Mouse (Mus musculus) heart, embryonic 15.5 days (tissue): ENCODE data around the gene Ercc2. TPM values are rescaled to one million over a fixed set of nuclear protein-coding genes. Genes with fewer than 3 reads are reported as not detected.
A peak's percentile ranks its signal among the peaks of the same experiment; 100 is the strongest.

Source experiments
- ATAC-seq: fragments of 200-750 bp; cut with Nextera tagmentation; replicated peaks from 2 replicates; pipeline ENCODE4 v1.8.0; 2017; ENCODE audit warnings: low read depth, moderate TSS enrichment; ENCODE audit not compliant: insufficient number of reproducible peaks, insufficient read depth, low FRiP score
- H3K27ac ChIP-seq: fragments of 300-500 bp; sonication (generic); 2 replicates; pipeline ENCODE4 v1.5.1; 2015; ENCODE audit warnings: mild to moderate bottlenecking, inconsistent platforms
- H3K27me3 ChIP-seq: fragments of 300-500 bp; sonication (generic); 2 replicates; pipeline ENCODE4 v1.6.1; 2015; ENCODE audit warnings: inconsistent platforms
- H3K36me3 ChIP-seq: fragments of 300-500 bp; sonication (generic); 2 replicates; pipeline ENCODE4 v1.6.1; 2015; ENCODE audit warnings: mild to moderate bottlenecking, inconsistent platforms
- H3K4me1 ChIP-seq: fragments of 300-500 bp; sonication (generic); replicated peaks from 2 replicates; pipeline ENCODE4 v1.6.1; 2015; ENCODE audit warnings: inconsistent platforms
- H3K4me2 ChIP-seq: fragments of 300-500 bp; sonication (generic); 2 replicates; pipeline ENCODE4 v1.6.1; 2015; ENCODE audit warnings: inconsistent platforms, mild to moderate bottlenecking, moderate library complexity
- H3K4me3 ChIP-seq: fragments of 300-500 bp; sonication (generic); 2 replicates; pipeline ENCODE4 v1.5.1; 2015; ENCODE audit warnings: mild to moderate bottlenecking, inconsistent platforms
- H3K9ac ChIP-seq: fragments of 300-500 bp; sonication (generic); 2 replicates; pipeline ENCODE4 v1.6.1; 2015; ENCODE audit warnings: mild to moderate bottlenecking, inconsistent platforms
- H3K9me3 ChIP-seq: fragments of 300-500 bp; sonication (generic); replicated peaks from 2 replicates; pipeline ENCODE4 v1.6.1; 2016; ENCODE audit warnings: inconsistent platforms
- WGBS: fragments of 180-500 bp; shearing (Covaris S2); methylation state at CpG from one replicate; pipeline ENCODE4 v1.1.7; 2015; ENCODE audit warnings: mixed read lengths; 5-methylcytosine and 5-hydroxymethylcytosine counted together
- polyA plus RNA-seq: library from polyadenylated mRNA; unstranded; fragments of >200 nt; fragmentation: Nextera tagmentation; extraction: Ambion mirVana; gene quantifications from 2 replicates; pipeline ENCODE4 v1.2.1, GENCODE M21; 2015

The Ercc2 gene
- polyA plus RNA-seq, 1 experiment from 2014 or later: 8.9 TPM

- under 1% methylated on average over 27 of the region's 27 CpGs for WGBS
- ATAC-seq: peak; percentile 76
- H3K27ac ChIP-seq: peak overlapping the region; percentile 96
These were observed 20.9 kb upstream of the Ercc2 start for GRCm38 (mm10) chr7:19360944-19361343.

GRCm38 (mm10) chr7:19361720-19362119, 20.1 kb upstream of the Ercc2 start:
- Histone ChIP-seq H3K4me3 (peak overlapping the region; percentile 86), H3K27ac (peak overlapping the region; percentile 96), H3K9me3 (no peaks in the 10 kb centered on the region), H3K36me3 (peaks cover 9% of the 10 kb centered on the region; the same call in 1 of the 2 replicates), H3K27me3 (no peaks in the 10 kb centered on the region), H3K9ac (peak overlapping the region; percentile 81), H3K4me1 (peaks cover 49% of the 10 kb centered on the region), H3K4me2 (peak overlapping the region; percentile 99)
- WGBS: 5% methylated on average over 16 of the region's 16 CpGs
- peak; percentile 4; the same call in 1 of the 2 replicates for ATAC-seq

More at GRCm38 (mm10) chr7:19360944-19361343, 20.9 kb upstream of the Ercc2 start:
- peak overlapping the region; percentile 86 for H3K4me3 ChIP-seq
- peak overlapping the region; percentile 81 for H3K9ac ChIP-seq
- H3K36me3 ChIP-seq: peaks cover 9% of the 10 kb centered on the region; the same call in 1 of the 2 replicates
- H3K4me1 ChIP-seq: peaks cover 49% of the 10 kb centered on the region
- H3K27me3 ChIP-seq: no peaks in the 10 kb centered on the region
- no peaks in the 10 kb centered on the region for H3K9me3 ChIP-seq
- peak overlapping the region; percentile 99 for H3K4me2 ChIP-seq

GRCm38 (mm10) chr7:19362276-19362675, 19.5 kb upstream of the Ercc2 start:
- Histone ChIP-seq H3K9ac (peak overlapping the region; percentile 81), H3K4me3 (peak overlapping the region; percentile 86), H3K36me3 (peaks cover 4% of the 10 kb centered on the region; the same call in 1 of the 2 replicates), H3K27me3 (no peaks in the 10 kb centered on the region), H3K4me1 (peaks cover 49% of the 10 kb centered on the region), H3K9me3 (no peaks in the 10 kb centered on the region), H3K4me2 (peak overlapping the region; percentile 99), H3K27ac (peak overlapping the region; percentile 96)
- peak; percentile 54 for ATAC-seq
- WGBS: 28% methylated on average over 4 of the region's 4 CpGs

GRCm38 (mm10) chr7:19363881-19364280, 17.9 kb upstream of the Ercc2 start:
- H3K9ac ChIP-seq: 0 out of 2 replicates have a peak overlapping the region, but pooled peaks have one; percentile 22
- H3K27ac ChIP-seq: peak overlapping the region; percentile 96
- no peak for ATAC-seq
- H3K36me3 ChIP-seq: 0 out of 2 replicates have a peak, but pooled peaks cover 4% of the 10 kb centered on the region
- H3K27me3 ChIP-seq: peaks cover 4% of the 10 kb centered on the region; the same call in 1 of the 2 replicates
- peak overlapping the region; percentile 5; the same call in 1 of the 2 replicates for H3K4me3 ChIP-seq
- H3K4me1 ChIP-seq: peaks cover 44% of the 10 kb centered on the region
- no peaks in the 10 kb centered on the region for H3K9me3 ChIP-seq
- peak overlapping the region; percentile 99 for H3K4me2 ChIP-seq
- 5% methylated on average over 18 of the region's 18 CpGs for WGBS

- Histone ChIP-seq H3K4me2 (no peak overlapping the region), H3K36me3 (peaks cover 9% of the 10 kb centered on the region), H3K4me3 (no peak overlapping the region), H3K4me1 (peaks cover 44% of the 10 kb centered on the region), H3K9ac (no peak overlapping the region), H3K27me3 (peaks cover 8% of the 10 kb centered on the region; the same call in 1 of the 2 replicates), H3K9me3 (no peaks in the 10 kb centered on the region), H3K27ac (no peak overlapping the region)
- no peak for ATAC-seq
- WGBS: 63% methylated on average over 4 of the region's 4 CpGs
These were observed 16.4 kb upstream of the Ercc2 start for GRCm38 (mm10) chr7:19365376-19365775.

- Histone ChIP-seq H3K27ac (no peak overlapping the region), H3K4me3 (no peak overlapping the region), H3K36me3 (peaks cover 17% of the 10 kb centered on the region), H3K9ac (no peak overlapping the region), H3K4me1 (peaks cover 19% of the 10 kb centered on the region), H3K4me2 (no peak overlapping the region), H3K27me3 (peaks cover 8% of the 10 kb centered on the region; the same call in 1 of the 2 replicates), H3K9me3 (no peaks in the 10 kb centered on the region)
- no peak for ATAC-seq
- 22% methylated on average over 16 of the region's 16 CpGs for WGBS
These were observed 13.4 kb upstream of the Ercc2 start for GRCm38 (mm10) chr7:19368380-19368779.

- peaks cover 10% of the 10 kb centered on the region for H3K4me1 ChIP-seq
- ATAC-seq: 0 out of 2 replicates have a peak, but pooled peaks have one; percentile 44
- peaks cover 8% of the 10 kb centered on the region; the same call in 1 of the 2 replicates for H3K27me3 ChIP-seq
- peaks cover 25% of the 10 kb centered on the region for H3K36me3 ChIP-seq
- WGBS: 16% methylated on average over 46 of the region's 46 CpGs
- peak overlapping the region; percentile 42 for H3K4me3 ChIP-seq
- no peaks in the 10 kb centered on the region for H3K9me3 ChIP-seq
- peak overlapping the region; percentile 62 for H3K4me2 ChIP-seq
- 0 out of 2 replicates have a peak overlapping the region, but pooled peaks have one; percentile 46 for H3K9ac ChIP-seq
- no peak overlapping the region for H3K27ac ChIP-seq
These were observed 11.9 kb upstream of the Ercc2 start for GRCm38 (mm10) chr7:19369823-19370425.

- no peak overlapping the region for H3K4me2 ChIP-seq
- ATAC-seq: no peak
- H3K4me3 ChIP-seq: no peak overlapping the region
- WGBS: 84% methylated on average over 2 of the region's 2 CpGs
- H3K36me3 ChIP-seq: peaks cover 51% of the 10 kb centered on the region
- H3K9ac ChIP-seq: no peak overlapping the region
- H3K27ac ChIP-seq: no peak overlapping the region
- H3K4me1 ChIP-seq: peaks cover 14% of the 10 kb centered on the region
- H3K9me3 ChIP-seq: no peaks in the 10 kb centered on the region
- H3K27me3 ChIP-seq: peaks cover 8% of the 10 kb centered on the region; the same call in 1 of the 2 replicates
These were observed 8.4 kb upstream of the Ercc2 start for GRCm38 (mm10) chr7:19373367-19373766.

- peaks cover 46% of the 10 kb centered on the region for H3K36me3 ChIP-seq
These were observed 6.4 kb upstream of the Ercc2 start for GRCm38 (mm10) chr7:19375368-19375767.

GRCm38 (mm10) chr7:19376019-19376418, 5.8 kb upstream of the Ercc2 start:
- no peak overlapping the region for H3K9ac ChIP-seq
- no peak for ATAC-seq
- WGBS: 90% methylated on average over 4 of the region's 4 CpGs
- H3K4me3 ChIP-seq: no peak overlapping the region
- no peaks in the 10 kb centered on the region for H3K9me3 ChIP-seq
- no peaks in the 10 kb centered on the region for H3K27me3 ChIP-seq
- peaks cover 8% of the 10 kb centered on the region for H3K4me1 ChIP-seq
- H3K27ac ChIP-seq: no peak overlapping the region
- H3K36me3 ChIP-seq: peaks cover 40% of the 10 kb centered on the region; the same call in 1 of the 2 replicates
- no peak overlapping the region for H3K4me2 ChIP-seq

More at GRCm38 (mm10) chr7:19375368-19375767, 6.4 kb upstream of the Ercc2 start:
- no peak overlapping the region for H3K4me3 ChIP-seq
- no peaks in the 10 kb centered on the region for H3K27me3 ChIP-seq
- WGBS: 70% methylated on average over 18 of the region's 18 CpGs
- no peak for ATAC-seq
- peaks cover 8% of the 10 kb centered on the region for H3K4me1 ChIP-seq
- H3K27ac ChIP-seq: no peak overlapping the region
- no peaks in the 10 kb centered on the region for H3K9me3 ChIP-seq
- no peak overlapping the region for H3K9ac ChIP-seq
- no peak overlapping the region for H3K4me2 ChIP-seq

GRCm38 (mm10) chr7:19378049-19378448, 3.8 kb upstream of the Ercc2 start:
- WGBS: 46% methylated on average over 8 of the region's 8 CpGs
- H3K4me3 ChIP-seq: no peak overlapping the region
- H3K9me3 ChIP-seq: no peaks in the 10 kb centered on the region
- no peak overlapping the region for H3K4me2 ChIP-seq
- H3K36me3 ChIP-seq: peaks cover 39% of the 10 kb centered on the region; the same call in 1 of the 2 replicates
- peaks cover 16% of the 10 kb centered on the region for H3K4me1 ChIP-seq
- 0 out of 2 replicates have a peak overlapping the region, but pooled peaks have one; percentile 15 for H3K9ac ChIP-seq
- no peaks in the 10 kb centered on the region for H3K27me3 ChIP-seq
- ATAC-seq: no peak
- H3K27ac ChIP-seq: 0 out of 2 replicates have a peak overlapping the region, but pooled peaks have one; percentile 22
